Mouse (Mus musculus) thymus, adult 2 months (tissue): ENCODE data around the gene Cuedc2. TPM values are rescaled to one million over a fixed set of nuclear protein-coding genes. Genes with fewer than 3 reads are reported as not detected.
A peak's percentile ranks its signal among the peaks of the same experiment; 100 is the strongest.

ENCODE experiments used
- DNase-seq: peaks from one replicate; pipeline ENCODE4 v3.0.0; 2021
- H3K27ac ChIP-seq: fragments of 200-500 bp; 2 replicates; pipeline ENCODE4 v1.5.1; 2012; ENCODE audit warnings: low read length, control low read depth; ENCODE audit not compliant: control insufficient read depth, insufficient read depth
- H3K27me3 ChIP-seq: fragments of 200-500 bp; 2 replicates; pipeline ENCODE4 v1.6.1; 2012; ENCODE audit warnings: mild to moderate bottlenecking, low read length, moderate library complexity, mixed read lengths; ENCODE audit not compliant: control insufficient read depth, insufficient read depth
- H3K36me3 ChIP-seq: fragments of 200-500 bp; 2 replicates; pipeline ENCODE4 v1.6.1; 2012; ENCODE audit warnings: mild to moderate bottlenecking, low read length, moderate library complexity; ENCODE audit not compliant: control insufficient read depth, insufficient read depth
- H3K4me1 ChIP-seq: fragments of 200-500 bp; replicated peaks from 2 replicates; pipeline ENCODE4 v1.6.1; 2012; ENCODE audit warnings: low read length; ENCODE audit not compliant: control insufficient read depth, insufficient read depth
- H3K4me3 ChIP-seq: fragments of 200-500 bp; 2 replicates; pipeline ENCODE4 v1.5.1; 2012; ENCODE audit warnings: mild to moderate bottlenecking, low read length, control low read depth, moderate library complexity; ENCODE audit not compliant: control insufficient read depth, insufficient read depth
- CTCF ChIP-seq: fragments of 200-500 bp; IDR thresholded peaks from 2 replicates; pipeline ENCODE4 v1.5.1; 2012; ENCODE audit warnings: mild to moderate bottlenecking, control low read depth, low read length, moderate library complexity, borderline replicate concordance; ENCODE audit not compliant: control insufficient read depth, poor library complexity, insufficient read depth; ENCODE audit errors: extremely low read depth
- POLR2A ChIP-seq: fragments of 200-500 bp; IDR thresholded peaks from 2 replicates; pipeline ENCODE4 v1.6.1; 2012; ENCODE audit warnings: mild to moderate bottlenecking, low read length, control low read depth, moderate library complexity; ENCODE audit not compliant: control insufficient read depth, poor library complexity, insufficient read depth; ENCODE audit errors: extremely low read depth
- WGBS: fragments of 180-500 bp; shearing (Covaris S2); methylation state at CpG from one replicate; pipeline ENCODE4 v1.1.7; 2018; 5-methylcytosine and 5-hydroxymethylcytosine counted together
- polyA plus RNA-seq: library from polyadenylated mRNA; depleted of rRNA; stranded (reverse); fragments of >200 nt; gene quantifications from 2 replicates; pipeline ENCODE4 v1.2.3, GENCODE M21; 2012

Cuedc2 gene
- polyA plus RNA-seq, 1 experiment, result 105 TPM

GRCm38 (mm10) chr19:46315752-46316610 lies 22.5 kb downstream of the Cuedc2 start:
- H3K36me3 ChIP-seq, result peaks cover 9% of the 10 kb centered on the region; the same call in 1 of the 2 replicates
- 58% methylated on average over 12 of the region's 12 CpGs for WGBS
- no peak for TF ChIP-seq CTCF
- no peak overlapping the region for H3K27ac ChIP-seq
- H3K4me1 ChIP-seq, result peaks cover 9% of the 10 kb centered on the region
- peaks cover 31% of the 10 kb centered on the region for H3K27me3 ChIP-seq
- no peak overlapping the region for H3K4me3 ChIP-seq
- DNase-seq, result no peak

GRCm38 (mm10) chr19:46314872-46315742 lies 23.4 kb downstream of the Cuedc2 start:
- Histone ChIP-seq H3K4me3 (no peak overlapping the region), H3K27ac (no peak overlapping the region), H3K36me3 (peaks cover 17% of the 10 kb centered on the region; the same call in 1 of the 2 replicates), H3K4me1 (peaks cover 9% of the 10 kb centered on the region), H3K27me3 (peaks cover 30% of the 10 kb centered on the region)
- DNase-seq, result no peak
- TF ChIP-seq POLR2A, result no peak
- TF ChIP-seq CTCF, result no peak
- WGBS, result 9% methylated on average over 14 of the region's 14 CpGs

GRCm38 (mm10) chr19:46314151-46314601 lies 24.3 kb downstream of the Cuedc2 start:
- WGBS, result 53% methylated on average over 18 of the region's 18 CpGs
- Histone ChIP-seq H3K27ac (no peak overlapping the region), H3K4me3 (no peak overlapping the region), H3K36me3 (peaks cover 17% of the 10 kb centered on the region; the same call in 1 of the 2 replicates), H3K27me3 (peaks cover 24% of the 10 kb centered on the region), H3K4me1 (peaks cover 9% of the 10 kb centered on the region)
- TF ChIP-seq POLR2A (no peak), CTCF (no peak)
- DNase-seq, result no peak

GRCm38 (mm10) chr19:46313591-46313990 lies 24.9 kb downstream of the Cuedc2 start:
- peaks cover 12% of the 10 kb centered on the region for H3K4me1 ChIP-seq
- peaks cover 18% of the 10 kb centered on the region for H3K27me3 ChIP-seq
- H3K27ac ChIP-seq, result no peak overlapping the region
- DNase-seq, result no peak
- peaks cover 17% of the 10 kb centered on the region; the same call in 1 of the 2 replicates for H3K36me3 ChIP-seq
- WGBS, result 94% methylated on average over 6 of the region's 6 CpGs
- no peak overlapping the region for H3K4me3 ChIP-seq
- TF ChIP-seq POLR2A, result no peak
- no peak for TF ChIP-seq CTCF

GRCm38 (mm10) chr19:46313116-46313515 lies 25.4 kb downstream of the Cuedc2 start:
- peaks cover 14% of the 10 kb centered on the region for H3K27me3 ChIP-seq
- peak; percentile 0 for DNase-seq
- peaks cover 13% of the 10 kb centered on the region for H3K4me1 ChIP-seq
- WGBS, result 96% methylated on average over 9 of the region's 9 CpGs
- peaks cover 17% of the 10 kb centered on the region; the same call in 1 of the 2 replicates for H3K36me3 ChIP-seq
- no peak for TF ChIP-seq POLR2A
- no peak for TF ChIP-seq CTCF
- no peak overlapping the region for H3K4me3 ChIP-seq
- H3K27ac ChIP-seq, result no peak overlapping the region

- WGBS, result 95% methylated on average over 21 of the region's 21 CpGs
- peak; percentile 1 for DNase-seq
- Histone ChIP-seq H3K27me3 (peaks cover 12% of the 10 kb centered on the region; the same call in 1 of the 2 replicates), H3K4me1 (peaks cover 9% of the 10 kb centered on the region), H3K36me3 (peaks cover 17% of the 10 kb centered on the region; the same call in 1 of the 2 replicates), H3K4me3 (no peak overlapping the region), H3K27ac (no peak overlapping the region)
- TF ChIP-seq POLR2A, result no peak
- no peak for TF ChIP-seq CTCF
These were observed 25.9 kb downstream of the Cuedc2 start for GRCm38 (mm10) chr19:46312566-46312965.
